Mouse (Mus musculus) embryonic facial prominence, embryonic 15.5 days (tissue): ENCODE measurements around the gene Rem2. TPM values are rescaled to one million over a fixed set of nuclear protein-coding genes. Genes with fewer than 3 reads are reported as not detected.

Source experiments
- ATAC-seq: fragments of 200-750 bp; cut with Nextera tagmentation; 2 replicates; pipeline ENCODE4 v1.8.0; 2017; ENCODE audit warnings: low read depth, moderate TSS enrichment; ENCODE audit not compliant: insufficient number of reproducible peaks, low FRiP score, low TSS enrichment
- H3K27ac ChIP-seq: fragments of 300-500 bp; sonication (generic); replicated peaks from 2 replicates; pipeline ENCODE4 v1.5.1; 2015; ENCODE audit warnings: mild to moderate bottlenecking, inconsistent platforms
- H3K27me3 ChIP-seq: fragments of 300-500 bp; sonication (generic); 2 replicates; pipeline ENCODE4 v1.6.1; 2015; ENCODE audit warnings: inconsistent platforms
- H3K36me3 ChIP-seq: fragments of 300-500 bp; sonication (generic); 2 replicates; pipeline ENCODE4 v1.6.1; 2015; ENCODE audit warnings: mild to moderate bottlenecking, inconsistent platforms
- H3K4me1 ChIP-seq: fragments of 300-500 bp; sonication (generic); 2 replicates; pipeline ENCODE4 v1.6.1; 2015; ENCODE audit warnings: inconsistent platforms
- H3K4me2 ChIP-seq: fragments of 300-500 bp; sonication (generic); replicated peaks from 2 replicates; pipeline ENCODE4 v1.6.1; 2015; ENCODE audit warnings: mild to moderate bottlenecking, inconsistent platforms
- H3K4me3 ChIP-seq: fragments of 300-500 bp; sonication (generic); replicated peaks from 2 replicates; pipeline ENCODE4 v1.5.1; 2015; ENCODE audit warnings: mild to moderate bottlenecking, inconsistent platforms
- H3K9ac ChIP-seq: fragments of 300-500 bp; sonication (generic); 2 replicates; pipeline ENCODE4 v1.6.1; 2015; ENCODE audit warnings: inconsistent platforms
- H3K9me3 ChIP-seq: fragments of 300-500 bp; sonication (generic); replicated peaks from 2 replicates; pipeline ENCODE4 v1.6.1; 2016; ENCODE audit warnings: inconsistent platforms
- WGBS: fragments of 180-500 bp; shearing (Covaris S2); methylation state at CpG from one replicate; pipeline ENCODE4 v1.1.7; 2015; 5-methylcytosine and 5-hydroxymethylcytosine counted together
- polyA plus RNA-seq: library from polyadenylated mRNA; unstranded; fragments of >200 nt; fragmentation: Nextera tagmentation; extraction: Ambion mirVana; gene quantifications from 2 replicates; pipeline ENCODE4 v1.2.1, GENCODE M21; 2015

Gene Rem2
- polyA plus RNA-seq, 1 experiment from 2014 or later: 3.9 TPM

- Histone ChIP-seq H3K9me3 (no peaks in the 10 kb centered on the region), H3K4me3 (no peak overlapping the region), H3K4me1 (peaks cover 37% of the 10 kb centered on the region), H3K36me3 (peaks cover 13% of the 10 kb centered on the region), H3K4me2 (no peak overlapping the region), H3K9ac (no peak overlapping the region), H3K27ac (no peak overlapping the region), H3K27me3 (no peaks in the 10 kb centered on the region)
- no peak for ATAC-seq
- 45% methylated on average over 3 of the region's 3 CpGs for WGBS
Observed at GRCm38 (mm10) chr14:54445476-54445875, 30.4 kb upstream of the Rem2 start.

DNA sequence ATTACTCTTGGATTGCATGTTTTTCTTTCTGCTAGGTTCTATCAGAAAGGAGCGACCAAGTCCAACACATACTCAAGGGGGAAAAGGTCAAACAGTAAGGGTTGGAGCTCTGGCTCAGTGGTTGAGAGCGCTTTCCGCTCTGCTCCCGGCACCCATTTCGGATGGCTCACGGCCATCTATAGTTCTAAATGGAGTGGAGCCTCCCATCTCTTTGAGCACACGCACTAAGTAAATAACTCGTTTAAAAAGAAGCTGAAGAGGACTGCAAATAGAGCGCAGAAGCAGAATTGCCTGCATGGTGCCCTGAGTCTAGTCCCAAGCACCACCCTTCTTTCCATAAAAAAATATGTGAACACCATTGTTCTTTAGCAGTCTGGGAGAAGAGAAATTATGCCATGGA lies 22.3 kb upstream of the Rem2 start:
- Histone ChIP-seq H3K4me1 (peaks cover 7% of the 10 kb centered on the region), H3K9ac (no peak overlapping the region), H3K9me3 (no peaks in the 10 kb centered on the region), H3K36me3 (no peaks in the 10 kb centered on the region), H3K27ac (no peak overlapping the region), H3K4me2 (no peak overlapping the region), H3K27me3 (no peaks in the 10 kb centered on the region), H3K4me3 (no peak overlapping the region)
- 86% methylated on average over 9 of the region's 9 CpGs for WGBS
- ATAC-seq: no peak

DNA sequence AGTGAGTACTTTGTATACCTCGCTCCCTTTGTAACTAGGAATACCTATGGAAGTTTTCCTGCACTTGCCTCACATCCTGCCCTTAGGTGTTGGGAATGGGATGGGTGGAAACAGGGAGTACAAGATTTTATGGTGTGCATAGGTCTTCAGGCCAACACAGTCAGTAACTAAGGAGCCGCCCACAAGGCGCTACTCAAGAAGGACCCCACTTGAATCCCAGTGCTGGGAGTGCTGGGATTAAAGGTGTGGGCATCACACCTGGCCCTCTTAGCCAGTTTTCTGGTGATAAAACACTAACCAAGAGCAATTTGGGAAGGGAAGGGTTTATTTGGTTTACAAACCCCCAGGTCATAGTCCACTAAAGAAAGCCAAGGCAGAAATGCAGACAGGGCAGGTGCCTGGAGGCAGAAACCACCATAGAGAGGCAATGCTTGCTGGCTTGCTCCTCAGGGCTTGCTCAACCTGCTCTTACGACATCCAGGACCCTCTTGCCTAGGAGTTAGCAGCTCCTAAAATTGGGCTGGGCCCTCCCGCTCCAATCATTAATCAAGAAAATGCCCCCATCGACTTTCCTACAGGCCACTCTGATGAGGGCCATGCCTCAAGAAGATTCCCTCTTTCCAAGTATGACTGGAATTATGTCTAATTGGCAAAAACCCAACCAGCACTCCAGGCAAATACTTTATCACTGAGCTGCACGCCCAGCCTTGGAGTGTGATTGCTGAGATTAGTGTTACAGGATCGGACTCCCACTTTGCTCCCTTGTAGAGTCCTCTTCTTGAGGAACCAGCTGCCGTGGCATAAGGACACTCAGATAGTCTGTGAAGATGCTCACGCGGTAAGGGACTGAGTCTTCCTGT lies 21.0 kb upstream of the Rem2 start:
- ATAC-seq: no peak
- H3K27ac ChIP-seq: no peak overlapping the region
- H3K9ac ChIP-seq: no peak overlapping the region
- no peak overlapping the region for H3K4me2 ChIP-seq
- no peaks in the 10 kb centered on the region for H3K27me3 ChIP-seq
- WGBS: 74% methylated on average over 11 of the region's 11 CpGs
- no peaks in the 10 kb centered on the region for H3K4me1 ChIP-seq
- no peaks in the 10 kb centered on the region for H3K36me3 ChIP-seq
- no peaks in the 10 kb centered on the region for H3K9me3 ChIP-seq
- no peak overlapping the region for H3K4me3 ChIP-seq

- Histone ChIP-seq H3K9me3 (no peaks in the 10 kb centered on the region), H3K36me3 (no peaks in the 10 kb centered on the region), H3K27ac (no peak overlapping the region), H3K27me3 (no peaks in the 10 kb centered on the region), H3K4me1 (no peaks in the 10 kb centered on the region), H3K9ac (no peak overlapping the region), H3K4me3 (no peak overlapping the region), H3K4me2 (no peak overlapping the region)
- 87% methylated on average over 14 of the region's 14 CpGs for WGBS
- ATAC-seq: no peak
Observed at GRCm38 (mm10) chr14:54457907-54458569, 17.9 kb upstream of the Rem2 start.

- no peak overlapping the region for H3K4me3 ChIP-seq
- no peak overlapping the region for H3K4me2 ChIP-seq
- H3K27ac ChIP-seq: no peak overlapping the region
- H3K9me3 ChIP-seq: no peaks in the 10 kb centered on the region
- peaks cover 4% of the 10 kb centered on the region; the same call in 1 of the 2 replicates for H3K36me3 ChIP-seq
- no peak overlapping the region for H3K9ac ChIP-seq
- ATAC-seq: no peak
- H3K27me3 ChIP-seq: no peaks in the 10 kb centered on the region
- WGBS: 79% methylated on average over 4 of the region's 4 CpGs
- peaks cover 9% of the 10 kb centered on the region; the same call in 1 of the 2 replicates for H3K4me1 ChIP-seq
Observed at GRCm38 (mm10) chr14:54462146-54462545, 13.8 kb upstream of the Rem2 start.

DNA sequence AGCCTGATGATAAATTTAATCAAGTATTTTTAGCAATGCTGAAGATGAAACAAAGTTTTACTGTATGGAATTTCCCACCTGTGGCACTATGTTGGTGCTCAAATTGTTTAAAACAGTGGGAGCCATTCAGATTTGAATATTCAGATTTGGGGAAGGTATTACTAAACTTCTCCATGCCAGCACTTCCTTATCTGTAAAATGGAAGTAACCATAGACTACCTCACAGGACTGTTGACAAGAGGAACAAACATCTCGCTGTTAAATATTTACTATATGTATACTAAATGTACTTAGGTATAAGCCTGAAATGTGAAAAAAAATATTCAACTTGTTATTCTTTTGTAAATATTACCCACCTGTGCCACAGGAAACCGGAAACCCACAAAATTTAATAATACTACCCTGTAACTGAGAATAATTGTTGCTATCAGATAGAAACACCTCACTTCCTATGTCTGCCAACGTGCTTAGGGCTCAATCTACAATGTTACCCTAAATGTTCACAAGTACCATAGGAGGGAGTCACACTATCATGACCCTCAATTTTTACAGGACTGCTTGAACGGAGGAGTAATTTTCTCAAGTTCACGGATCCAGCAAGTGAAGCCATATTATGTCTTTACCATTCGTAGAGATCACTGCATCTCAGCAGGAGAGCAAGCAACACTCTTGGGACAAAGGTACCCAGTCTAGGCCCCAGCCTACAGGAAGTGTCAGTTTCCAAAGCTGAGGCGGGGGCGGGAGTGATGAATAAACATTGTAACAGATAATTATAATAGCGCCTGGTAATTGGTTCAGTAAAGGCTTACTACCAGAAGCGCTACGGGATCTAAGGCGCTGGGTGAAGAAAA lies 12.6 kb upstream of the Rem2 start:
- Histone ChIP-seq H3K27me3 (no peaks in the 10 kb centered on the region), H3K9ac (peak overlapping the region; percentile 64), H3K4me2 (peak overlapping the region; percentile 80), H3K36me3 (peaks cover 16% of the 10 kb centered on the region), H3K4me1 (peaks cover 13% of the 10 kb centered on the region), H3K4me3 (peak overlapping the region; percentile 91), H3K9me3 (no peaks in the 10 kb centered on the region), H3K27ac (peak overlapping the region; percentile 82)
- no peak; the same call in 1 of the 2 replicates for ATAC-seq
- WGBS: 11% methylated on average over 12 of the region's 12 CpGs

DNA sequence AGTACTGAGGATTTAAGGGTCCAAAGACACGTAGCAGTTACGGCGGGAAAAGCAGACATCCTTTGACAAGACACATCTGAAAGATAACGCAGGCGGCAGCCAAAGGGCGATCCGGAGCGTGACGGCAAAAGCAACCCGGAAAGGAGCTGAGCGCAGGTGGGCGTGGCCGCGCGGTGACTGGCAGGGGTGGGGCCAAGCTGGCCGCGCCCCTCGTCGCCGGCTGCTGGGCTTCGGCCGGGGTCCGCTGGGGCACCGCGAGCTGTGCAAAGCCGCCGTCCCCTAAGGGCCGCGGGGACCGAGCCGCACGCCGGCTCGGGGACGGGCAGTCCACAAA lies 12.0 kb upstream of the Rem2 start, which contains the start of gene Lrp10:
Gene Lrp10, plus strand, starts transcription at position 179 of the 334 bp plus-strand sequence.
- peak; percentile 89 for ATAC-seq
- WGBS: 0% methylated on average over 35 of the region's 35 CpGs
- Histone ChIP-seq H3K4me1 (peaks cover 13% of the 10 kb centered on the region), H3K4me3 (peak within 1 kb of the TSS; percentile 91), H3K27me3 (no peaks in the 10 kb centered on the region), H3K36me3 (peaks cover 21% of the 10 kb centered on the region), H3K9me3 (no peaks in the 10 kb centered on the region), H3K4me2 (peak within 1 kb of the TSS; percentile 80), H3K9ac (peak within 1 kb of the TSS; percentile 64), H3K27ac (peak within 1 kb of the TSS; percentile 82)

DNA sequence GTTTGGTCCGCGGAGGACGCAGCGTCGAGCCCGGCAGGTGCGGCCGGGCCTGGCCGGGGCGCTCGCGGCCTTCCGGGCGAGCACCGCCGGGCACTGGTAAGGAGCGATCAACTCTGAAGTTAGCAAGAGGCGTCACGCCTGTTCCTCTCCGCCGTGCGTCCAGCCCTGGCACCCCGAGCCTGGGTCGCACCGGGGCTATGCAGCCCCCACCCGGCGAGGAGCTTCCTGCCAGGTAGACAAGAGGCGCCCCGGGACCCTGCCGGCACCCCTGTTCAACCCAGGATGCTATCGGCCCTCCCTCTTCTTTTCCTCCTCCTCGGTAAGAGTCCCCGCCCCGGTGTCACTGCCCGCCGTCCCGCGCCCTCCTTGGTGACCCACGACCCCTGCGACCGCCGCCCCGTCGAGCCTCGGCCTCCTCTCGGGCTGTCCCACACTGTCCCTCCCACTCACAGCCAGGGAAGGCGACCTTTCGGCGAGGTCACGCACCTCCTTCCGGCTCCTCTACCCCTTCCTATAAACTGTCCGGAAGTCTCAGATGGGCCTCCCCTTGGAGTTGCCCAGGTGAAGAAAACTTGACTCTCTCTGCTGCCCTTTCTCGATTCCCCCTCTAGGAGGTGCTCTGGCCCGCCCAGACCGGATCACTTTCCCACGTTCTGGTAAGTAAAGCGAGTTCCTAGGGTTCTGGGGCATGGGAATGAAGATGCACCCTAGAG lies 11.5 kb upstream of the Rem2 start:
- Histone ChIP-seq H3K27me3 (no peaks in the 10 kb centered on the region), H3K27ac (peak overlapping the region; percentile 82), H3K36me3 (peaks cover 26% of the 10 kb centered on the region), H3K9ac (peak overlapping the region; percentile 64), H3K4me1 (peaks cover 13% of the 10 kb centered on the region), H3K4me3 (peak overlapping the region; percentile 91), H3K4me2 (peak overlapping the region; percentile 80), H3K9me3 (no peaks in the 10 kb centered on the region)
- ATAC-seq: peak; percentile 71
- 1% methylated on average over 56 of the region's 57 CpGs for WGBS

- H3K4me1 ChIP-seq: peaks cover 19% of the 10 kb centered on the region
- H3K36me3 ChIP-seq: peaks cover 37% of the 10 kb centered on the region
- H3K9me3 ChIP-seq: no peaks in the 10 kb centered on the region
- 90% methylated on average over 2 of the region's 2 CpGs for WGBS
- no peak for ATAC-seq
- H3K27me3 ChIP-seq: no peaks in the 10 kb centered on the region
- no peak overlapping the region for H3K4me2 ChIP-seq
- H3K27ac ChIP-seq: no peak overlapping the region
- no peak overlapping the region for H3K4me3 ChIP-seq
- no peak overlapping the region for H3K9ac ChIP-seq
Observed at GRCm38 (mm10) chr14:54471467-54471866, 4.4 kb upstream of the Rem2 start.

DNA sequence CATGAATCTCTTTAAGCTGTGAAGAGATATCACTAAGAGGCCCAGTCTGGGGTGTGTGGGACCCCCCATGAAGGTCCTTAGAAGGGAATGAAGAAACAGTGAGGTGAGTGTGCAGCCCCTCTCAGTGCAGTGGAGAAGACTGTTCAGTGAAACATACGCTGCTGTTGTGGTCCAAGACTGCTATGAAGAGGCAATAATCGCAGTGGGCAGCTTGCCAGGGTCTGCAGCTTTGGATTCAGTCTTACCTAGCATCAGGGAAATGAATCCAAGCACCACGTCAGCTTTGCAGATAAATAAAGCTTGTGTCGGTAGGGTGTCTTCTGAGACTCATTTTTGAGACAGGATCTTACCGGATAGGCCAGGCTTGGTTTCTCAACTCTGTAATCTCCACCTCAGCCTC lies 3.2 kb upstream of the Rem2 start:
- Histone ChIP-seq H3K27ac (no peak overlapping the region), H3K4me1 (peaks cover 24% of the 10 kb centered on the region), H3K36me3 (peaks cover 28% of the 10 kb centered on the region), H3K27me3 (peaks cover 10% of the 10 kb centered on the region), H3K4me2 (no peak overlapping the region), H3K9me3 (no peaks in the 10 kb centered on the region), H3K4me3 (no peak overlapping the region), H3K9ac (no peak overlapping the region)
- ATAC-seq: no peak
- WGBS: 44% methylated on average over 5 of the region's 5 CpGs
